Mouse (Mus musculus): Measurements from ENCODE around the gene Pla2g4a. TPM values are rescaled to one million over a fixed set of nuclear protein-coding genes. Genes with fewer than 3 reads are reported as not detected.
"Not testable (repeated sequence)": the region's sequence is repeated elsewhere in the genome, so short reads cannot be mapped to it uniquely, and the experiment has no call there.

Pla2g4a gene
- polyA plus RNA-seq, 1 experiment = 2.9 TPM

DNA sequence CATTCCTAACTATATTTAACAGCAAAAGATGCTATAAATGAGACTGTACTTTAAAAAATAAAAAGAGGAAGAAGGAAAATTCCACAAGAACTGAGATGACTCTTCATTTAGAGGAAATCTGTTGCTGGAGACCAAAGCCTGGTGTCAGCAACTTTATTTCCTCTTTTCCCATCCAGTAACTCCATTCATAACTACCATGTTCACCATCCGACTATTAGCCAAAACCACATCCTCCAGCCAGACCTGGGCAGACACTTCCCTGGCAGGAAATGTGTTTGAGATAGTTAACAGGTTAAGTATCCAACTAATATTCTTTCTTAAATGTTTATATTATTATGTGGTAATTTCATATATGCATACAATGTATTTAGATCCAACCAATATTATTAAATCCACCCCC, 20.8 kb downstream of the Pla2g4a start:
- WGBS = 51% methylated on average over 1 of the region's 1 CpGs
- H3K4me1 ChIP-seq (ENCODE audit: control insufficient read depth, insufficient read depth, low read length) = no peaks in the 10 kb centered on the region
- DNase-seq = no peak
- TF ChIP-seq CTCF (IDR thresholded peaks at IDR 0.05; ENCODE audit: insufficient read depth, low read length) (no peak), POLR2A (IDR thresholded peaks at IDR 0.05; ENCODE audit: borderline replicate concordance, extremely low read depth, low read depth, low read length) (no peak)
- H3K4me3 ChIP-seq (replicated peaks; ENCODE audit: extremely low read depth, low read depth, low read length) = no peak overlapping the region

DNA sequence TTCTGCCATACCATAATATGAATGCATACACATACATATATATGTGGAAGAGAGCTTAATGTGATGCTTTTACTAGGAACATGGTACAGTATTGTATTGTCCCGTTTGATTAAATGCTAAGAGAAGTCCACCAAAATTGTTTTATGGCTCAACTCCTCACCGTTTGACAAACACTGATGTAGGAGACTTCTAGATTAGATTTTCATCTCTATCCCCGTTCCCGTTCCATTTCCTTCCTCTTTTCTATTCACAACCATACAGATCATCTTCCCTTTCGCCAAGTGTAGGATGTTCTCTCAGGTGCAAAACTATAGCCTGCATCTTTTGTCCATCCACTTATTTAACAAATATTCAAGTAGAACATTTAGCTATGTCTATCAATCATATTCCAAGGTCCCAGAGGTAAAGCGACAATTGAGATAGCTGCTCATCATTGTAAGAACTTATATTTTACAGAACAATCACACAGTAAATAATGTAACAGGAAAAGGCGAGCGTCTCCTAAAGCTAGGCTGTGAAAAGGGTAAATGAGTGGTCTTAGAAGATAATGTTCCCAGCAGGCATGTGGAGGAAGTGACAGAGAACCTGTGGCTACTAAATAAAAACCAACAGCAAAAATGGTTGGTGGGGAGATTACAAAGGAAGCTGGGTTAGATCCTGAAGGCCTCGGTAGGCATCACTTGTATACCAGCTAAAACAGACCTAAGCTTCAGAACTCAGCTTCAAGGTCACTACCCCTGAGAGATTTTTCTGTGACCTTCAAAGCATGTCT, 21.6 kb downstream of the Pla2g4a start:
- TF ChIP-seq CTCF (IDR thresholded peaks at IDR 0.05; ENCODE audit: insufficient read depth, low read length) = no peak
- TF ChIP-seq POLR2A (IDR thresholded peaks at IDR 0.05; ENCODE audit: borderline replicate concordance, extremely low read depth, low read depth, low read length) = no peak

DNA sequence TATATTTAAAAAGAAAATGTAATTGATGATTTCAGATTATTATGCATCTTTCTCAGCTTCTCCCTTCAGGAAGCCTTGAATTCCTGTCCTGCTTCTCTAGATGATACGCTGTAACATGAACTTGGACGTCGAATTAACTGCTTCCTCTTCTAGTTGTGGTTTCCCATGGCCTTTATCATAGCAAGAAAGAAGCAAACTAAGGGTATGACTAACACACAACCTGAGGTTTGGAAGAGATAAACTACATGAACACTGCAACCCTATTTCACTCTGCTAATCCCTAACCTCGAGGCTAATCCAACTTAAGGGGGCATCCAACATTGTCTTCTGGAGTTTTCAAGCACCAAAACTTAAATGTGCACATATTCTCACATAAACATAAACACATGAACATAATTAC, 23.3 kb downstream of the Pla2g4a start:
- 69% methylated on average over 4 of the region's 4 CpGs for WGBS
- Histone ChIP-seq H3K4me3 (replicated peaks; ENCODE audit: extremely low read depth, low read depth, low read length) (no peak overlapping the region), H3K4me1 (ENCODE audit: control insufficient read depth, insufficient read depth, low read length) (no peaks in the 10 kb centered on the region)
- TF ChIP-seq POLR2A (IDR thresholded peaks at IDR 0.05; ENCODE audit: borderline replicate concordance, extremely low read depth, low read depth, low read length) = no peak
- no peak for TF ChIP-seq CTCF (IDR thresholded peaks at IDR 0.05; ENCODE audit: insufficient read depth, low read length)
- no peak for DNase-seq

More for the DNA sequence above, 21.6 kb downstream of the Pla2g4a start:
- no peak for DNase-seq
- 64% methylated on average over 9 of the region's 9 CpGs for WGBS
- Histone ChIP-seq H3K4me3 (replicated peaks; ENCODE audit: extremely low read depth, low read depth, low read length) (no peak overlapping the region), H3K4me1 (ENCODE audit: control insufficient read depth, insufficient read depth, low read length) (no peaks in the 10 kb centered on the region)

DNA sequence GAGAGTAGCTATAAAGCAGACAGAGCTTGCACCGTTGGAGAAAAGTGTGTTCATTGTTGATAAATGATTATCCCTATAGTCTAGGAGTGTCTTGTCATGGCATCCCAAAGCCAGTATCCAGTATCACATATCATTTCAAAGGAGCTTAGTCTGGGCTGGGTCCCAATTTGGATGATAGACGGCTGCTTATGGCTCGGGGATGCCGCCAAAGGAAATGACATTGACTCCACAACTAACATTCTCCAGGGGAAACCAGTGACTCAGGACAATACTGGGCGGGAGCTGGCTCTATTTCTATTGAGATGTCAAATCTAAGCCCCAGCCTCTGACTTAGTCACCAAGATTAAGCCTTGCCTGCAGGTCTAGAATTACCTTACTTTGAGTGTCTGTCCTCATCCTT, 31.9 kb downstream of the Pla2g4a start:
- H3K4me3 ChIP-seq (replicated peaks; ENCODE audit: extremely low read depth, low read depth, low read length) = no peak overlapping the region
- DNase-seq = no peak
- H3K4me1 ChIP-seq (ENCODE audit: control insufficient read depth, insufficient read depth, low read length) = no peaks in the 10 kb centered on the region
- TF ChIP-seq CTCF (IDR thresholded peaks at IDR 0.05; ENCODE audit: insufficient read depth, low read length) (no peak), POLR2A (IDR thresholded peaks at IDR 0.05; ENCODE audit: borderline replicate concordance, extremely low read depth, low read depth, low read length) (no peak)
- WGBS = 59% methylated on average over 5 of the region's 5 CpGs

DNA sequence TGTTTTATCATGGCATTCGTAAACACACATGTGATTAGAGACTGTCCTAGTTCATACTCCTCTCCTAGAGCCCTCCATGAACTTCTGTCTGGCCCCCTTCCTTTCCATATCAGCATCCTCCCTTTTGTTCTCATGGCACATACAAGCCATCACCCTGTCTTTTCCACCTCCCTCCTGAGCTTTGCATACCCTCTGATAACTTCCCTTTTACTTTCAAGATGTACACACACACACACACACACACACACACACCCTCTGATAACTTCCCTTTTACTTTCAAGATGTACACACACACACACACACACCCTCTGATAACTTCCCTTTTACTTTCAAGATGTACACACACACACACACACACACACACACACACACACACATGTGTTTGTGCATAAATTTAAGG, 37.4 kb downstream of the Pla2g4a start:
- not testable (repeated sequence) for H3K4me3 ChIP-seq (replicated peaks; ENCODE audit: extremely low read depth, low read depth, low read length); DNase-seq; H3K4me1 ChIP-seq (ENCODE audit: control insufficient read depth, insufficient read depth, low read length)
- WGBS = 64% methylated on average over 1 of the region's 1 CpGs

DNA sequence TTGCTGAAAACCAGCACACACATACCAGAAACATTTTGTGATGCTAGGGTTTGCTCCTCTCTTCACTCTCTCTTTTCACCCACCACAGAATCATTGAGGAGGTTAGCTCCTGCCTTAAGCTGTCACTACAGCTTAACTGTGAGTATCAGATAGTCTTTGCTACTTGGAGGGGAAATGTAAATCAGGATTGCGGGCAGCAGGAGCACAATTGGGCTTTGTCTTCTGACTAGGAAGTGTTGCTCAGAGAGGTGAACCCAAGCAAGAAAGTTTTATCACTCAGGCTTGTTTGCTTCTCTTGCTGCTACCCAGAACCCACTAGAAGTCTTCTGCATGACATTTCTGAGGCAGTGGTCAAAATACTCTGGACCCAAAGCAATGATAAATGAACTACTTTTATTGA, 38.9 kb downstream of the Pla2g4a start:
- Histone ChIP-seq H3K4me1 (ENCODE audit: control insufficient read depth, insufficient read depth, low read length) (no peaks in the 10 kb centered on the region; the same call in 1 of the 2 replicates), H3K4me3 (replicated peaks; ENCODE audit: extremely low read depth, low read depth, low read length) (no peak overlapping the region)
- no peak for DNase-seq
- 69% methylated on average over 1 of the region's 1 CpGs for WGBS
- no peak for TF ChIP-seq CTCF (IDR thresholded peaks at IDR 0.05; ENCODE audit: insufficient read depth, low read length)
- TF ChIP-seq POLR2A (IDR thresholded peaks at IDR 0.05; ENCODE audit: borderline replicate concordance, extremely low read depth, low read depth, low read length) = no peak

DNA sequence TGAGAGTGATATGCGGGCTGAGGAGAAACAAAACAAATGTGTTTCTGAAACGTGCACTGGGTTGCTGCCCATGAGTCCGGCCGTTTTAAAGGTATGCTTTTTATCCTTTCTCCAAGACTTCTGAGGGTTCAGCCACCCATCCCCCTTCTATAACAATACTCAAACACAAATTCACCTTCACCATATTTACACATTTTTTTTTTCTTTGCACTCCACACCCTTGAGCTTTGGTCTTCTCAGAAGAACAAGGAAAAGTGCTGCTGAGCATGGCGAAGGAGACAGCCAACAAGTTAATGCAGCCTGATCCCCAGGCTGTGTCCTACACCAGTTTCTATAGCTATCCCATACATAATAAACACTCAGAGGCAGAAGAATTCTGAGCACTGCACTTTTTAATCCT, 39.8 kb downstream of the Pla2g4a start:
- 72% methylated on average over 5 of the region's 5 CpGs for WGBS
- no peaks in the 10 kb centered on the region; the same call in 1 of the 2 replicates for H3K4me1 ChIP-seq (ENCODE audit: control insufficient read depth, insufficient read depth, low read length)
- no peak overlapping the region for H3K4me3 ChIP-seq (replicated peaks; ENCODE audit: extremely low read depth, low read depth, low read length)
- DNase-seq = no peak
- TF ChIP-seq CTCF (IDR thresholded peaks at IDR 0.05; ENCODE audit: insufficient read depth, low read length) = no peak
- TF ChIP-seq POLR2A (IDR thresholded peaks at IDR 0.05; ENCODE audit: borderline replicate concordance, extremely low read depth, low read depth, low read length) = no peak

DNA sequence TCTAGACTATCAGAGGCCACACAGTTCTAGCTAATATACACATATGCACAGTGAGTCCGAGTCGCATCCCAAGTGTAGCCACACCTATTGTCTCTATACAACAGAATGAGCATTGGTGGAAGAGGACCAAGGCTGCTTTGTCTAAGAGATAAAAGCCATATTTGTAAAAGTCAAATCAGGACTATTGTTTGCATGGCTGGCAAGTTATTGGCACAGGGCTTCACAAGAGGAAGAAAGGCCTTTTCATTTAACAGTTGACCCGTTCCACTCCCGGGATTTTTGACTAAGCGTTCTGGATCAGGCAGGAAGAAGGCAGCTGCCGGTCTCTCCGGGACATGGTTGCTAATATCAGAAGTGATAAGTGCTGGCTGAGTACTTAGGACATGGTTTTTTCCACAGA, 41.8 kb downstream of the Pla2g4a start:
- DNase-seq = no peak
- H3K4me1 ChIP-seq (ENCODE audit: control insufficient read depth, insufficient read depth, low read length) = no peaks in the 10 kb centered on the region; the same call in 1 of the 2 replicates
- H3K4me3 ChIP-seq (replicated peaks; ENCODE audit: extremely low read depth, low read depth, low read length) = no peak overlapping the region
- TF ChIP-seq CTCF (IDR thresholded peaks at IDR 0.05; ENCODE audit: insufficient read depth, low read length) = no peak
- WGBS = 68% methylated on average over 7 of the region's 7 CpGs

DNA sequence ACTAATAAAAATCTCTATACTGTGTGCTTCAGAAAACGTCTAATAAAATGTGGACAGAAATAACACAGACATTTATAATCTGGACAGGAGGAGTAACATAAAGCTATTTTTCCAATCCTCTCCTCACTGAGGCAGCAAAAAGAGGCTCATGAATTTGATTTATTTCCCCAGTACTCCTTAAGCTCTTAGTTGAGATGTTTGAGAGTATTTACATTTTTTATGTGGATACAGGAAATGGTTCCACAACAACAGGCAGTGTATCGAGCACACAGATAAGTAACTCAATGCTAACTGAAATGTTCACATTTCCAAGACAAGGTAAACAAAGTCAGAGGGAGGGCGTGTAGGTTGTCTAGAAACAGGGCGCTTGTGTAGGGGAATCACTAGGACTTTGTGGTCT, 48.1 kb downstream of the Pla2g4a start:
- 31% methylated on average over 4 of the region's 4 CpGs for WGBS
- DNase-seq = no peak
- TF ChIP-seq CTCF (IDR thresholded peaks at IDR 0.05; ENCODE audit: insufficient read depth, low read length) (no peak), POLR2A (IDR thresholded peaks at IDR 0.05; ENCODE audit: borderline replicate concordance, extremely low read depth, low read depth, low read length) (no peak)

DNA sequence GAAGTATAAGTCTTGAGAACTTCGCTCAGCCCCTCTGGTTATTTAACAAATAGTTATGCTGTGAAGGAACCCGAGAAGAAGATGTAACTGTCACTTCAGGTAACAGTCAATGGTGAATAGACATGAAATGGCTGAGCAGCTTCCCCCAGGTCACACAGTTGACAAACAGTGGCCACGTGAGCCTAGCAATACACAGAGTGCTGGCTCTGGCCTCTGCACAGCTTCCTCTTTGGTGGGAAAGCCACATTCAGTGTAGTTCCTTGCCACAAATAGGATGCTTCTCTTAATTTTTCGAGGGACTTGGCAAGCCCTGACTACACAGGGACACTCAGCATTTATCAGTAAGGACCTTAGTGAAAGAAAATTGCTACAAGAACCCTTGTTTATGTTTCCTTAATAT, 50.0 kb downstream of the Pla2g4a start:
- no peaks in the 10 kb centered on the region for H3K4me1 ChIP-seq (ENCODE audit: control insufficient read depth, insufficient read depth, low read length)
- 56% methylated on average over 4 of the region's 4 CpGs for WGBS
- no peak overlapping the region for H3K4me3 ChIP-seq (replicated peaks; ENCODE audit: extremely low read depth, low read depth, low read length)
- no peak for DNase-seq
- TF ChIP-seq CTCF (IDR thresholded peaks at IDR 0.05; ENCODE audit: insufficient read depth, low read length) = no peak
- TF ChIP-seq POLR2A (IDR thresholded peaks at IDR 0.05; ENCODE audit: borderline replicate concordance, extremely low read depth, low read depth, low read length) = no peak

More for the DNA sequence above, 48.1 kb downstream of the Pla2g4a start:
- Histone ChIP-seq H3K4me1 (ENCODE audit: control insufficient read depth, insufficient read depth, low read length) (no peaks in the 10 kb centered on the region), H3K4me3 (replicated peaks; ENCODE audit: extremely low read depth, low read depth, low read length) (no peak overlapping the region)
